Mouse (Mus musculus): ENCODE results near the gene Zc3h7a.

Gene Zc3h7a

DNA sequence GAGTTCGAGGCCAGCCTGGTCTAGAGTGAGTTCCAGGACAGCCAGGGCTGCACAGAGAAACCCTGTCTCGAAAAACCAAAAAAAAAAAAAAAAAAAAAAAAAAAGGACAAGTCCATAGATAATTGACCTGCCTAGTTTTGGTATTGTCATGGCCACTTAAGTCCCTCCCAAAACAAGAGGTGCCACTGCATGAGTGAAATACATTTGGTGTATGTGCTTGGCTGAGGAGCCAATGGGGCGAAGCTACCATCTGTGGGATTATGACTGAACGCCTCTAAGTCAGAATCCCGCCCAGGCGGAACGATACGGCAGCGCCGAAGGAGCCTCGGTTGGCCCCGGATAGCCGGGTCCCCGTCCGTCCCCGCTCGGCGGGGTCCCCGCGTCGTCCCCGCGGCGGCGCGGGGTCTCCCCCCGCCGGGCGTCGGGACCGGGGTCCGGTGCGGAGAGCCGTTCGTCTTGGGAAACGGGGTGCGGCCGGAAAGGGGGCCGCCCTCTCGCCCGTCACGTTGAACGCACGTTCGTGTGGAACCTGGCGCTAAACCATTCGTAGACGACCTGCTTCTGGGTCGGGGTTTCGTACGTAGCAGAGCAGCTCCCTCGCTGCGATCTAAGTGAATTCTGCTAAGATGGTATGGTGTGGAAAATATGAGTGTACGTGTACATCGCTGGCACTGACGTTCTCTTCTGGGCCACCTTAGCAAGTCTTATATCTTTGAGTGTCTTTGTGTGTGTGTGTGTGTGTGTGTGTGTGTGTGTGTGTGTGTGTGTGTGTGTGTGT, 32.3 kb downstream of the Zc3h7a start:
- DNase-seq = peak; percentile 97 to 100

GRCm38 (mm10) chr16:11134348-11135344, 41.5 kb downstream of the Zc3h7a start, which contains the start of gene Txndc11:
Txndc11 (minus strand) TSS chr16:11134650.
- peak; percentile 99 to 100 for DNase-seq

GRCm38 (mm10) chr16:11133476-11134347, 42.5 kb downstream of the Zc3h7a start:
- DNase-seq = no peak

DNA sequence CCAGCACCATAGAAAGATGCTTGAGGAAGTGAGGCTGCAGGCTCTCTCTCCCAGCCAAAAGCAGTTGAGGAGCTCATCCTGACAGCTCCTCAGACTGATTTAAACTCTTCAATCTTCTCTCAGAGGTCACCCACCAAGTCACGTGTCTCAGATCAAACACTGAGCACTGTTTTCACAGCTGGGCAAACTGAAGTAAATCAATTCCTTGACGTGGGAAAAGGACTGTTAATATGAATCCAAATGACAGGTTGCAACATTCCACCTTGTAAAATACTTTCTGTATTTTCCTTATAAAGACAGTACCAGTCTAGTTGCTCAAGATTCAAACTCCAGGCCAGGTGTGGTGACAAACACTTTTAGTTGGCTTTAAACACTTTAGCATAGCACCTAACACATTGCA, 43.4 kb downstream of the Zc3h7a start:
- no peak for DNase-seq

- peak; percentile 57 to 63 for DNase-seq
These were observed 47.9 kb downstream of the Zc3h7a start for GRCm38 (mm10) chr16:11128301-11128700.

DNA sequence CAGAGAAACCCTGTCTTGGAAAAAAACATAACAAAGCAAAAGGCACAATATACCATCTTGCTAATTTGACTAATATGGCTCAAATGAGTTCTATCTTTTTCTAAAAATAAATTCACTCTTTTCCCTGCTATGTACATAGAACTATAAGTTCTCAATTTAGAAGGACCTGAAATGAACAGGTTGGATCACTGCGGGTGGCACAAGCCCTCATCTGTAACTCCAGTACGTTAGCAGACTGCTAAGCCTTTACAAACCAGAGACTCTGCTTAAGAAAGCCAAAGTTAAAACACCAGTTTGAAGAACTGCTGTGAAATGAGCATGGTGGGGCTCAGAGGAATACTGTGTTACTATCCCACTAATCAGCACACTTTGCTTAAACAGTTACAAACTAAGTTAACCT, 50.8 kb downstream of the Zc3h7a start:
- peak; percentile 67 to 72 for DNase-seq

DNA sequence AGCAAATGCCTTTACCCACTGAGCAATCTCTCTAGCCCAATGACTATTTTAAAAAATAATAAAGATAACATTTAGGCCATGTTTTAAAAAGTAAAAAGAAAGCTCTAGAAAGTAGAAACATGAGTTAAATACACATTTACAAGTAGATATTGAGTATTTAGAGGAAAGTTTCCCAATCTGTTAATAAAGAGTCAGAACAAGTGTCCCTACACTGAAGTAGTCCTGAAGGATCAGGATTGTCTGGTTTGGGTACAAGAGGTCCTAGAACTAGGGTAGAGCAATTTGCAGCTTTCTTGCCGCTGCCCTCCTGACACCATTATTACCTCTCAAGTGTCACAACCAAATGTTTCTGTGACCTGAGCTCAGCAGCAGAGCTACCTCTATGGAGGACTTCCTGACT, 52.1 kb downstream of the Zc3h7a start:
- no peak for DNase-seq

- DNase-seq = no peak
These were observed 53.6 kb downstream of the Zc3h7a start for GRCm38 (mm10) chr16:11122625-11123024.

- DNase-seq = no peak
These were observed 66.9 kb downstream of the Zc3h7a start for GRCm38 (mm10) chr16:11109198-11109740.

DNA sequence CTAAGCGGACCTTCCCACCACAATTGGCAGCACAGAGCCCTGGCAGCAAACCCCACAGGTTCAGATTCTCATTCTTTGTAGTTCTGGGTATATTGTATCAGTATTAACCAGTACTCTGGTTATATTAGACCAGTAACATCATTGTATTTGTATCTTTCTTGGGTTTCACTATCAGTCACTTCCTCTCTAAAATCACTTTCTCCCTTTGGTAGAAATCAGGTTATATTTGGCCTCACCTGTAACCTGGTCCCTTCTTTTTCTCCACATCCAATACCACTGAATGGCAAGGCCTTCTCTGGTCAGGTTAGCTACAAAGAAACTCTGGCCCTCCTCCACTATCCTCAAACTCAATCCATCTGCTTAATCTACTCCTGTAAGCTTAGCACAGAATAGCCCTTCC, 71.3 kb downstream of the Zc3h7a start:
- no peak for DNase-seq

- no peak for DNase-seq
These were observed 78.9 kb downstream of the Zc3h7a start for GRCm38 (mm10) chr16:11097301-11097700.

DNA sequence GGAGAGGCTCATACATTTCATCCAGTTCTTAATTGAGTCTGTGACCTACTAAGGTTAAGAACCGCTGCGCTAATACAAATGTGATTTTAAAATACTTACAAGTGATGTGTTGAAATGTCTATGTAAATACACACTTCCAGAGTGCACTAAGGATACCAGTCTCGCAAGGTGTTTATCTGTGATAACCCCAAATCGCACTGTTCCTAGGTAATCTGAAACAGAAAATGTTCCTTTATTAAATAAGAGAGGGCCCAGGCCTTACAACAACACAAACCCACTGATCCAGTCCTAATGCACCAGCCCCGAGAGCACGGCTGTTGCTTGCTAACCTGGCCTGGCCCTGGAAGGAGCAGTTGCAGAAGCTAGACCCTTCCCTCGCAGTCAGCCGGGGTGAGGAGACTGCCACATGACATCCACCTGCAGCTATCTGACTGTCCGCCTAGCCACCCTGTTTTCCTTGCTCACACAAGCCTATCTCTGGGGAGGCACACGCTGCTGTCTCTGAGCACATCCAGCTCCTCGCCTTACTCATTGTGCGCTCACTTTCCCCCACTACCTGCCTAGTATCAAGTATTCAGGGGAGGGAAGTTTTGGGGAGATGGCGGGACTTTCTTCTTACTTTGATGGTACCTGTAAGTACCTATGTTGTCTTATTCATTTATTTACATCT, 82.3 kb downstream of the Zc3h7a start:
- DNase-seq = no peak

GRCm38 (mm10) chr16:11092523-11092922, 83.7 kb downstream of the Zc3h7a start:
- no peak for DNase-seq

DNA sequence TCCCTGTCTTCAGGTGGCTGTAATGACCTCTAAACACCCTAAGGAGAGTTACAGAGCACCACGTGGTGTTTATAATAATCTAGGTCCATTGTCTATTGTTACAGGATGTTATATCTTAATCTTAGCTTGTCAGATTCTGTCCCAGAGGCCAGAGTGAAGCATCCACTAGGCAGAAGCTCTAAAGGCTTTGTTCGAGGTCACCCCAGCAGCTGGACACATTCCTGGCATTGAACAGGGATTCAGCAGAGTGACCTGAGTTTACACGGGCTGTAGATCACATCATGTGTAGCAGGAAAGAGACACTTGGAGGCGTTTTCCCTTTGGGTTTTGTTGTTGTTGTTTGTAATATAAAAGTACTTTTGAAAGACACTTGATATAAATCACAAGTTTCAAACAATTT, 84.1 kb downstream of the Zc3h7a start:
- no peak for DNase-seq

- DNase-seq = no peak
These were observed 85.2 kb downstream of the Zc3h7a start for GRCm38 (mm10) chr16:11090836-11091570.

DNA sequence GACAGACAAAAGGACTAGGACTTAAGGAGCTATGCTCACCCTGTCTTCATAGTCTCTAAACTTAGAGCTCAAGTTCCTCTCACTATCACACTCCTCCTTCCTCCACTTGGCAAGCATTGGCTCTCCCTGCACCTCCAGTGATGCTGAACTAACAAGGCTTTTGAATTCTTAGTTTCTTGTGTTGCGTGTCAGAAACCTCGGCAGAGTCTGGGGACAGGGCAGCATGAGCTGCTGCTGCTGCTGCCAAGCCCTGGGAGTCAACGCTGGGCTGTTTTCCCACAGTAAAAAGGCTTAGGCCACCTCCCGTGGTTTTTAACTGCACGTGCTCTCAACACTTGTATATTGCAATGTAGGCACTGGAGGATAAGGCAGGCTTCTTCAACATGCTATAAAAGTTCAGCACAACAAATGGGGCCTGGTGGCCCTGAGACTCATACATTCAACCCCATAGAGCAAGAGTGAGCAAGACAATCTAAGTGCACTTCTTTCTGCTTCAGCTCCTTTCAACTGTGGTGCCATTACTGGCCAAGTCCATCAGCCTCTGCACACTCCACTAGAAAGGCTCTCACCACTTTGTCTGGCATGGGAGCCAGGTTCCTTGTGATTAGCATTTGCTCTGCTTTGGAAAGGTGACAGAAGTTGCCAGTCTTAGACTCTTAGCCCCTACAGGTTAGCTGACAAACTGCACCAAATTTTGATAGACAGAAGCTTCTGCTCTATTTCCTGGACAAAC, 89.2 kb downstream of the Zc3h7a start:
- DNase-seq = no peak

Data from cerebellum, postnatal 36 days (tissue).